ENCODE assay signal across 8 mouse cellular contexts in genomic region chr5:100428031-100428733, GRCm38 (mm10). TPM values are rescaled to one million over a fixed set of nuclear protein-coding genes. Genes with fewer than 3 reads are reported as not detected.
DNase-seq lines count a peak whose midpoint lies in the region; ATAC-seq and TF ChIP-seq lines count a peak whose summit lies in the region.

No protein-coding gene starts in this region.

- TF ChIP-seq RAD21 in CH12.LX (IDR thresholded peaks at IDR 0.05; ENCODE audit: low read depth, low read length) = no peak

- DNase-seq in heart, adult 2 months = no peak
- DNase-seq in heart, postnatal 36 days = no peak
- no peak for DNase-seq in CH12.LX (ENCODE audit: extremely low read depth)
- DNase-seq in liver, embryonic 13.5 days = no peak
- DNase-seq in frontal cortex, postnatal 25 days (ENCODE audit: low spot score in 2 of 2) = no peak
- no peak for DNase-seq in lung, postnatal 25 days (ENCODE audit: low spot score)

- H3K4me2 ChIP-seq in CH12.LX (ENCODE audit: insufficient read depth, low read depth, poor library complexity, severe bottlenecking) = peak overlapping the region; percentile 97
- peak overlapping the region; percentile 82 for H3K4me2 ChIP-seq in forebrain, embryonic 12.5 days
- H3K4me2 ChIP-seq in liver, embryonic 13.5 days = peak overlapping the region; percentile 94

- H3K4me3 ChIP-seq in heart, adult 2 months = peak overlapping the region; percentile 56; the same call in 1 of the 2 replicates
- peak overlapping the region; percentile 75 to 96 (median 85) for H3K4me3 ChIP-seq in CH12.LX (replicated peaks in 1 of 3; ENCODE audit: low read depth in 2 of 3, low read length in 2 of 3, poor library complexity in 1 of 3)
- H3K4me3 ChIP-seq in forebrain, embryonic 12.5 days (replicated peaks) = peak overlapping the region; percentile 77
- peak overlapping the region; percentile 69 for H3K4me3 ChIP-seq in liver, embryonic 13.5 days (replicated peaks)

- TF ChIP-seq EP300 in heart, adult 2 months (IDR thresholded peaks at IDR 0.05; ENCODE audit: insufficient read depth, low read depth, low read length) = no peak
- TF ChIP-seq EP300 in CH12.LX (IDR thresholded peaks at IDR 0.05; ENCODE audit: low read length) = no peak

- no peaks in the 10 kb centered on the region for H3K9me3 ChIP-seq in CH12.LX (replicated peaks; ENCODE audit: low read length)
- H3K9me3 ChIP-seq in forebrain, embryonic 12.5 days = no peaks in the 10 kb centered on the region
- H3K9me3 ChIP-seq in liver, embryonic 13.5 days (replicated peaks) = no peaks in the 10 kb centered on the region

- no peaks in the 10 kb centered on the region for H3K27me3 ChIP-seq in heart, adult 2 months (ENCODE audit: control insufficient read depth, insufficient read depth, low read length)
- no peaks in the 10 kb centered on the region for H3K27me3 ChIP-seq in CH12.LX (replicated peaks)
- no peaks in the 10 kb centered on the region for H3K27me3 ChIP-seq in forebrain, embryonic 12.5 days
- no peaks in the 10 kb centered on the region for H3K27me3 ChIP-seq in liver, embryonic 13.5 days

- no peak for TF ChIP-seq POLR2A in heart, adult 2 months (IDR thresholded peaks at IDR 0.05; ENCODE audit: insufficient read depth, low read depth, low read length)
- no peak; the same call in 1 of the 2 replicates for TF ChIP-seq POLR2A in CH12.LX (IDR thresholded peaks at IDR 0.05; ENCODE audit: low read depth, low read length)

- in situ Hi-C loops in CH12.LX (cut with MboI; ENCODE audit: low pct_ligation_motif_present, low pct_unique_long_range_greater_than_20kb, low sequenced_read_pairs) = no loop called here

- no peak overlapping the region; the same call in 1 of the 2 replicates for H3K27ac ChIP-seq in heart, adult 2 months
- H3K27ac ChIP-seq in CH12.LX (ENCODE audit: insufficient read depth, low read depth) = 0 out of 2 replicates have a peak overlapping the region, but pooled peaks have one; percentile 2
- no peak overlapping the region for H3K27ac ChIP-seq in forebrain, embryonic 12.5 days
- no peak overlapping the region for H3K27ac ChIP-seq in liver, embryonic 13.5 days

- peaks cover 5% of the 10 kb centered on the region for H3K4me1 ChIP-seq in heart, adult 2 months (ENCODE audit: control insufficient read depth, insufficient read depth, low read length)
- H3K4me1 ChIP-seq in CH12.LX (ENCODE audit: control insufficient read depth in 1 of 2, insufficient read depth in 2 of 2) = peaks cover 11 to 46% of the 10 kb centered on the region in 2 experiments
- H3K4me1 ChIP-seq in forebrain, embryonic 12.5 days = peaks cover 59% of the 10 kb centered on the region
- peaks cover 77% of the 10 kb centered on the region for H3K4me1 ChIP-seq in liver, embryonic 13.5 days (replicated peaks)

- 0 out of 2 replicates have a peak, but pooled peaks cover 2% of the 10 kb centered on the region for H3K79me2 ChIP-seq in heart, adult 2 months (replicated peaks; ENCODE audit: control insufficient read depth, insufficient read depth, low read length)
- peaks cover 65% of the 10 kb centered on the region for H3K79me2 ChIP-seq in CH12.LX (replicated peaks; ENCODE audit: control insufficient read depth, extremely low read depth, insufficient read depth, poor library complexity, severe bottlenecking)

- peaks cover 8% of the 10 kb centered on the region for H3K36me3 ChIP-seq in heart, adult 2 months (ENCODE audit: control insufficient read depth, insufficient read depth, low read length)
- H3K36me3 ChIP-seq in CH12.LX (replicated peaks in 1 of 2; ENCODE audit: control insufficient read depth in 1 of 2, insufficient read depth in 1 of 2, low read length in 1 of 2) = peaks cover 44 to 51% of the 10 kb centered on the region in 2 experiments
- peaks cover 47% of the 10 kb centered on the region for H3K36me3 ChIP-seq in forebrain, embryonic 12.5 days (replicated peaks)
- H3K36me3 ChIP-seq in liver, embryonic 13.5 days = peaks cover 51% of the 10 kb centered on the region

- no peak overlapping the region for H3K9ac ChIP-seq in heart, adult 2 months (ENCODE audit: low read depth, low read length)
- H3K9ac ChIP-seq in CH12.LX (ENCODE audit: insufficient read depth, low read depth) = peak overlapping the region; percentile 50
- peak overlapping the region; percentile 90 for H3K9ac ChIP-seq in forebrain, embryonic 12.5 days
- H3K9ac ChIP-seq in liver, embryonic 13.5 days = peak overlapping the region; percentile 80

- intact Hi-C loops in heart, adult 2 months (cut with DNase I) = loop anchor here (10.0 kb wide), 1 partner anchor 247 kb away; the partner anchor contains the start of gene Coq2
- intact Hi-C loops in heart, postnatal 36 days (cut with DNase I) = loop anchor here (5.0 to 10.0 kb wide), 2 partner anchors 74 to 247 kb away; partner anchors contain the start of genes Coq2 and Lin54

- no peak for TF ChIP-seq CTCF in heart, adult 2 months (IDR thresholded peaks at IDR 0.05)
- no peak for TF ChIP-seq CTCF in CH12.LX (conservative IDR thresholded peaks at IDR 0.05 in 1 of 2, IDR thresholded peaks at IDR 0.05 in 1 of 2; ENCODE audit: low read depth in 2 of 2, low read length in 2 of 2)

- dilution Hi-C loops in CH12.LX (cut with MboI; ENCODE audit: extremely low pct_ligation_motif_present, extremely low pct_unique_long_range_greater_than_20kb, low sequenced_read_pairs) = no loop called here

- 9% methylated on average over 5 of the region's 5 CpGs for WGBS in heart, adult 2 months
- WGBS in forebrain, embryonic 12.5 days = 16% methylated on average over 5 of the region's 5 CpGs
- 5% methylated on average over 5 of the region's 5 CpGs for WGBS in liver, embryonic 13.5 days (ENCODE audit: insufficient replicate concordance)

- no peak for ATAC-seq in forebrain, embryonic 12.5 days (ENCODE audit: low FRiP score)
- ATAC-seq in liver, embryonic 13.5 days (ENCODE audit: low read depth) = no peak
- ATAC-seq in erythroid progenitor cell, adult 5-6 weeks (replicated peaks; ENCODE audit: low FRiP score, poor library complexity, severe bottlenecking) = no peak

TF ChIP-seq in CH12.LX, 34 proteins besides CTCF, POLR2A, EP300 and RAD21:
- TF ChIP-seq HCFC1 (IDR thresholded peaks at IDR 0.05; ENCODE audit: low read depth, low read length) (no peak), SIN3A (IDR thresholded peaks at IDR 0.05; ENCODE audit: low read length) (no peak; the same call in 1 of the 2 replicates), TBP (conservative IDR thresholded peaks at IDR 0.05; ENCODE audit: low read depth, low read length) (no peak), CHD2 (IDR thresholded peaks at IDR 0.05; ENCODE audit: low read length) (no peak), MAZ (IDR thresholded peaks at IDR 0.05; ENCODE audit: low read depth, low read length) (no peak), MAFK (IDR thresholded peaks at IDR 0.05; ENCODE audit: insufficient replicate concordance, low read length) (no peak), SMC3 (IDR thresholded peaks at IDR 0.05; ENCODE audit: low read depth, low read length) (no peak), ZKSCAN1 (IDR thresholded peaks at IDR 0.05; ENCODE audit: borderline replicate concordance, low read depth, low read length) (no peak), BHLHE40 (IDR thresholded peaks at IDR 0.05; ENCODE audit: low read depth, low read length) (no peak), IRF4 (IDR thresholded peaks at IDR 0.05; ENCODE audit: low read depth, low read length) (no peak), JUND (conservative IDR thresholded peaks at IDR 0.05; ENCODE audit: low read depth, low read length) (no peak), USF1 (IDR thresholded peaks at IDR 0.05; ENCODE audit: low read depth, low read length) (no peak), USF2 (conservative IDR thresholded peaks at IDR 0.05; ENCODE audit: low read depth, low read length) (no peak), MYC (IDR thresholded peaks at IDR 0.05; ENCODE audit: low read depth, low read length) (no peak), ZNF384 (IDR thresholded peaks at IDR 0.05; ENCODE audit: low read depth, low read length) (no peak), PAX5 (IDR thresholded peaks at IDR 0.05; ENCODE audit: low read length) (no peak), POLR2AphosphoS2 (IDR thresholded peaks at IDR 0.05; ENCODE audit: low read depth, low read length) (no peak), MEF2A (IDR thresholded peaks at IDR 0.05; ENCODE audit: borderline replicate concordance, low read depth, low read length) (no peak), JUN (IDR thresholded peaks at IDR 0.05; ENCODE audit: insufficient read depth, low read depth, low read length) (no peak), RCOR1 (conservative IDR thresholded peaks at IDR 0.05; ENCODE audit: low read depth, low read length) (no peak)
TF ChIP-seq in CH12.LX: peak in this region for 0.

RNA-seq across cellular contexts. Expression of gene Sec31a, which starts 12.1 kb away (rescaled TPM):
- total RNA-seq in heart, adult 2 months (2021) = 100 to 1,000 TPM; 101 to 111 TPM
- 184 and 201 TPM in 2 replicates for polyA plus RNA-seq in heart, adult 2 months (2012; rRNA removed)
- 100 to 1,000 TPM; 109 TPM for total RNA-seq in heart, postnatal 36 days (2021)
- 52.2 and 69.1 TPM in 2 replicates for total RNA-seq in CH12.LX (2012; rRNA removed)
- 48.2 and 48.5 TPM in 2 replicates for total RNA-seq in CH12.LX (2014; rRNA removed)
- polyA plus RNA-seq in CH12.LX (2012; ENCODE audit: insufficient read length, low read depth) = 131 and 161 TPM in 2 replicates
- polyA plus RNA-seq in forebrain, embryonic 12.5 days (2016; fragmentation: Nextera tagmentation; extraction: Ambion mirVana) = 96.3 and 108 TPM in 2 replicates
- polyA plus RNA-seq in liver, embryonic 13.5 days (2015; fragmentation: Nextera tagmentation; extraction: Ambion mirVana) = 49.7 and 60.4 TPM in 2 replicates
- 23.5 and 56.6 TPM in 2 replicates for total RNA-seq in erythroid progenitor cell, adult 5-6 weeks (2015; ENCODE audit: low replicate concordance)
- 12.2 and 18.1 TPM in 2 replicates for total RNA-seq in erythroid progenitor cell, adult 5-6 weeks (2017; ENCODE audit: low replicate concordance)
